Mouse (Mus musculus): ENCODE measurements around the gene Rbm24.

Rbm24 gene

DNA sequence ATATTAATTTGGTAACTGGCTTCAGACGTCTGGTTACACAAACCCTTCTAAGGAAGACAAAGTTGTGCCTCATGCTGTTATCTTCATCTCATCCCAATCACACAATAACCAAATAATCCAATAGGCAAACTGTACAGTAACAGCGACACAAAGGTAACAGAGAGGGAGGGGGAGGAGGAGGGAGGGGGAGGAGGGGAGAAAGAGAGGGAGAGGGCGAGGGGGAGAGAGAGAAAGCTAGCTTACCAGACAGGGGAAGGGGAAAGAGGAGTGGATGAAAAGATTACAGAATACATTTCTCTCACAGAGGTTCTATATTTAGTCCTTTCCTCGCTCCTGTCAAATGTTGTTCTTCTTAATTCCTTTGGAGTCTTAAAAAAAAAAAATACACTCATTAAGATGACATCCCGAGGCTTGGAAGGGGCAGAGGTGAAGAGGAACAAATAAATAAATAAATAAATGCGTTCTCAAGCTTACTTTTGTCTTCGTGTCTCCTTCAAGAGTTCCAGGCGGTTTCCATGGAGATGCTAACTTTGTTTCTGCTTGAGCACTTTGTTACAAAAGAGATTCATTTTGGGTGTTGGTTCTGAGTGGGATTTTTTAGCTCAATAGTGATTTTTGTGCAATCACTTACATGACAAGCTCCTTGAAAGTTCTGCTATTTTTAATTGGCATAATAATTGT is 15.8 kb downstream of the Rbm24 start:
- peak; percentile 58 for DNase-seq (ENCODE audit: low read depth, low spot score)

DNA sequence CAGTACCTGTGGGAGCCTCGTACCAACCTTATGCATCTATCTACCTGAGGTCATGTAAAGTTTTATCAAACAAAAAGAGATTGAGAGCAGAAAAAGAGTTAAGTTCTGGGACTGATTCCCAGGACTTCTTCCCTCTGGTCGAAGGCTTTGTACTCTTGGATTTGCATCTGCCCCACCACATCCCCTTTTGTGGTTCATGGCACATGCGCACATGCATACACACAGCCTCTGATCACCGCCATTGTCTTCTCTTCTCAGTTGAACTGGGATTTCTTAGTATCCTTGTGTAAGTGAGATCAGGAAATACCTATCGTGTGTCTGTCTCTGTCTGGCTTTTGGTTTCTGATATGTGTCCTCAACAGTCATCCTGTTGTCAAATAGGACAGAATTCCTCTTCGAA is 20.7 kb downstream of the Rbm24 start:
- DNase-seq (ENCODE audit: low read depth, low spot score): no peak

GRCm38 (mm10) chr13:46444021-46444420 is 25.8 kb downstream of the Rbm24 start:
- DNase-seq (ENCODE audit: low read depth, low spot score): no peak

GRCm38 (mm10) chr13:46446062-46446461 is 27.8 kb downstream of the Rbm24 start:
- no peak for DNase-seq (ENCODE audit: low read depth, low spot score)

GRCm38 (mm10) chr13:46448276-46448675 is 30.0 kb downstream of the Rbm24 start:
- DNase-seq (ENCODE audit: low read depth, low spot score): no peak

DNA sequence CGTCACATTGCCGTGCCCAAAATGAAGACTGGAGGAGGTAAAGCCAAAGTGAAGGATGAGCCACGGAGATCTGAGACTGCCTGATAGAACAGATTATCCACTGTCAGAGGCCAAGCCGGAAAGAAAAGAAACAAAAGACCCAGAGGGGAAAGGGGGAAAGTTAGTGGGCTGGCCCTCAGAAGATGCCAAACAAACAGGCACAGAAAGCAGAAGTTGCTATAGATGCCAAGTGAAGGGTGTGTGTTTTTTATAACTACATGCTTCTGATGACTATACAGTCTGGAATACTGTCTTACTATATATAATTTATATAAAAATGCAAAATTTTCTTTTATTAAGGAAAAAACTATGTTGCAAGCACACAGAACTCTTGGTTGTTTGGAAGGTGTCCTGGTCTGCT is 31.7 kb downstream of the Rbm24 start:
- no peak for DNase-seq (ENCODE audit: low read depth, low spot score)

- no peak for DNase-seq (ENCODE audit: low read depth, low spot score)
Measured at GRCm38 (mm10) chr13:46450623-46451022, 32.4 kb downstream of the Rbm24 start.

- peak; percentile 24 for DNase-seq (ENCODE audit: low read depth, low spot score)
Measured at GRCm38 (mm10) chr13:46451548-46451947, 33.3 kb downstream of the Rbm24 start.

DNA sequence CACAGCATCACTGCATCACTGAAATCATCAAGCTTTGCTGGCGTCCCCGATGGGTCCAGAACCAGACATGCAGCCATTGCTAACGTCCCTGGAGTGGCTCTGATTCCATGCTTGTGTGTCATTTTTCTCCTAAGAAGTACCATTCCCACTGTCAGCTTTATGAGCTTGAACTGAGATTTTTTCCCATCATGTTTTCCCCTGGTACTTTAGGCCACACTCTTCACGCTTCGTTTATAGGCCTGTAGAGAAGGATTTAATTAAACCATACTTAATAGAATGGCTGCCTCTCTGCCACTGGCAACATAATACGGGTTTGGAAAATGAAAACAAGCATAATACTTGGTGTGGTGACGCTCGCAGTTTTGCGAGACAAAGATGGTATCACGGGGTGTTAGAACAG is 41.3 kb downstream of the Rbm24 start:
- no peak for DNase-seq (ENCODE audit: low read depth, low spot score)

GRCm38 (mm10) chr13:46462280-46462679 is 44.0 kb downstream of the Rbm24 start:
- DNase-seq (ENCODE audit: low read depth, low spot score): no peak

DNA sequence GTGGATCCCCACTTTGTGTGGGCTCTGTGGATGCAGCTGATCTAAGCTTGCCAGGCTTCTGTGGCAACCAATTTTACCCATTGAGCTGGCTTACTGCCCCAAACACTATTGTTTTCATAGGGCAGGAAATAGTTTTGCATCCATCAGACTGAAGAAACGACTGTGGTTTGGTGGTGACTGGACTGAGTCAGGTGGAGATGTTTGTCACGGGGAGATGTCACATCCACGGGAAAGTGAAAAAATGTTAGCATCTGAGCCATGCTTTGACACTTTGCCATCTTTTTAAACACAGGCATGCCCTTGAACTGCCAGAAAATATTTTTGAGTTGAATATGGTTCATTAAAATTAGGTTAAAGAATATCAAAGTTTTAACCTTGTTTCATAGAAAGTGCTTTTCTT is 45.5 kb downstream of the Rbm24 start:
- DNase-seq (ENCODE audit: low read depth, low spot score): no peak

- DNase-seq (ENCODE audit: low read depth, low spot score): no peak
Measured at GRCm38 (mm10) chr13:46468251-46468650, 50.0 kb downstream of the Rbm24 start.

DNA sequence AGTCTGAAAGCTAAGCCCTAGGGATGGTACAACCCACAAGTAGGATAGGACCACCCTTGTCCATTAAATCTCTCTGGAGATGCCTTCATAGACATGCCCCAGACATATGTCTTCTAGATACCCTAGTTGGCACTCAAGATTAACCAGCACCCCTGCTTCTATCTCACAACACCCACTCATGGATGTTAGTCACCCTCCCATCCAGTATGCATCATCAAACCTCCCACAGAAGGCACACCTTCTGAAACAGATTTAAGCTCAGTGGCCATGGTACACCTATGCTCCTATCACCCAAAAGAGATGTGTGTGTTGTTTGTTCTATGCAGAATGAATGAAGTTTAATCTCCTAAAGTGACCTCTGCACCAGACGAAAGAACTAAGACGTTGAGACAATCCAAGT is 51.3 kb downstream of the Rbm24 start:
- DNase-seq (ENCODE audit: low read depth, low spot score): no peak

Data from R1 (cell line).